Mouse (Mus musculus) brain, embryonic 14.5 days (tissue): ENCODE results near the gene Islr2.

Experiments used
- CTCF ChIP-seq: fragments of 200-500 bp; IDR thresholded peaks from 2 replicates; pipeline ENCODE4 v1.5.1; 2012; ENCODE audit warnings: inconsistent platforms, mild to moderate bottlenecking, moderate library complexity, borderline replicate concordance; ENCODE audit not compliant: insufficient read depth, insufficient read length; ENCODE audit errors: extremely low read depth
- POLR2A ChIP-seq: fragments of 200-500 bp; IDR thresholded peaks from 2 replicates; pipeline ENCODE4 v1.6.1; 2012; ENCODE audit warnings: mild to moderate bottlenecking, inconsistent platforms, borderline replicate concordance; ENCODE audit not compliant: poor library complexity, insufficient read depth, insufficient read length, severe bottlenecking; ENCODE audit errors: extremely low read depth

GRCm38 (mm10) chr9:58150733-58151361 lies 53.3 kb downstream of the Islr2 start:
- TF ChIP-seq CTCF (no peak), POLR2A (no peak)
